1 mouse cellular context compared by ENCODE assay signal in the genomic region with DNA sequence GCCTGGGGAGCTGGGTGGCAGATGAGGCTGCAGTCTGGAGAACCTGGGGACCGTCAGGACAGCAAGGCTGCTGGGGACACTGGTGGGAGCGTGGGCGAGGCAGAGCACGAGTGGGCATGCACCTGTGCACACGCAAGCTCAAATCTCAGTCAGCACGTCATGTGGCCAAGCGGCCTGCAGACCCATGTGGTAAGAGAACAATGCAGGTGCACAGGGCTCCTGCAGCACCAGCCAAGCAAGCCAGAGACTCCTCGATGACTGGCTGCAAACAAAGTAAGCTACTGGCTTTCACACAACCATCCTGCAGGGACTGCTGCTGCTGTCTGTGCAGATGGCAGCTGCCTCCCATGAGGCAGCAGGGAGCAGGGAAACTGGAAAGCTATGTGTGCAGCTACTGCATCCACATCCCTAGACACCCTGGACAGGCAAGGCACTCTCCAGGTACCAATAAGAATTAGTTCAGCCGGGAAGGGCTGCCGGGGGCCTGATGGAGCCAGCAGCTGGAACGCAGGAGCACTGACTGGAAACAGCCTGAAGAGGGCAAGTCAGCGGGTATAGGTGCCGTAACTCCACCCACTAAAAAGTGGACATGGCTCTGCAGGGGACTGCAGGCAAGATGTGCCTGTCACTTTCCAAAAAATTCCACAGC.
A peak's percentile ranks its signal among the peaks of the same experiment; 100 is the strongest.
TF ChIP-seq lines count a peak whose summit lies in the region.

No protein-coding gene starts in this region.

TF ChIP-seq in MEL, 35 proteins besides CTCF, POLR2A, EP300 and RAD21:
- TF ChIP-seq HCFC1 (IDR thresholded peaks at IDR 0.05; ENCODE audit: low read depth, low read length) (no peak), ELF1 (IDR thresholded peaks at IDR 0.05; ENCODE audit: low read depth, low read length) (no peak), POLR2AphosphoS2 (IDR thresholded peaks at IDR 0.05; ENCODE audit: low read length) (0 out of 2 replicates have a peak, but pooled peaks have one; percentile 33)
TF ChIP-seq in MEL: peak in this region for 1.
